Mouse (Mus musculus): Measurements from ENCODE around the gene Fat4. TPM values are rescaled to one million over a fixed set of nuclear protein-coding genes. Genes with fewer than 3 reads are reported as not detected.

Gene Fat4
- total and polyA plus RNA-seq, 3 experiments, result not detected

DNA sequence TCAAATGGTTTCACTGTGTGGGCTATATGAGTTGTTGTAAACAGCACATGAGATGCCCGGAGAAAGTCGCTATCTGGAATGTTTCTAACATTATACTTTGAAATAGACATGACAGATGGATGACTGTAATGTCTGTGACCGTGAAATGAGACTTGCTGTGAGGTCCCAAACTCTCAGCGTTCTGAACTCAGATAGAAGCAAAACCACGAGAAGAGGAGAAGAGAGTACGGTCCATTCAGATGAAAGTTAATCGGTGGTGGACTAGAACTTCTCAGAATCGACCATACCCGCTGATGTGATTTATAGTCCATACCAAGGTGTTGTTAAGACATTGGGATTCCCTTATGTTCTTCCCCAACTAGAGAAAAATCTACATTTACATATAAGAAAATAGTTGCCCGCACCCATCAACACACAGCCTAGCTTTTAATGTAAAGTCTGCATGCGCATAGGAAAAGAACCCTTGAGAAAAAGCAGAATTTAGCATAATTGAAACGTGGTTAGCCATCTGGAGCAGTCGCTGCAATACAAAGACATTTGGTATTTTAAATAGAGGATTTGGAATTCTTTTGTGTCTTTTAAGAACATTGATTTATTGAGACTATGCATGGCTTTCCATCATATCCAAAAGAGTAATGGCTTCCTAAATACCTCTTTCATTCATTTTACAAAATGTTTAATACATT, 21.8 kb downstream of the Fat4 start:
- H3K9me3 ChIP-seq (replicated peaks; ENCODE audit: insufficient read depth, low read length), result no peaks in the 10 kb centered on the region
- no peaks in the 10 kb centered on the region for H3K27me3 ChIP-seq (ENCODE audit: control insufficient read depth in 1 of 2, insufficient read depth in 2 of 2, low read length in 2 of 2)
- H3K4me1 ChIP-seq (ENCODE audit: control insufficient read depth in 1 of 2, insufficient read depth in 2 of 2, low read length in 2 of 2), result no peaks in the 10 kb centered on the region
- TF ChIP-seq E2F4 (IDR thresholded peaks at IDR 0.05; ENCODE audit: borderline replicate concordance, low read depth, low read length) (no peak), GATA1 (IDR thresholded peaks at IDR 0.05; ENCODE audit: low read depth, low read length) (no peak), MEF2A (IDR thresholded peaks at IDR 0.05; ENCODE audit: extremely low read depth, insufficient replicate concordance, low read depth, low read length, poor library complexity, severe bottlenecking) (no peak), RCOR1 (IDR thresholded peaks at IDR 0.05; ENCODE audit: low read depth, low read length) (no peak), POLR2AphosphoS5 (IDR thresholded peaks at IDR 0.05; ENCODE audit: borderline replicate concordance, low read depth, low read length) (no peak), POLR2A (IDR thresholded peaks at IDR 0.05; ENCODE audit: control insufficient read depth in 1 of 2, insufficient read depth in 1 of 2, low read depth in 1 of 2, low read length in 2 of 2, poor library complexity in 1 of 2) (no peak), MAFK (IDR thresholded peaks at IDR 0.05; ENCODE audit: borderline replicate concordance, low read depth, low read length) (no peak), KAT2A (conservative IDR thresholded peaks at IDR 0.05; ENCODE audit: low read depth, low read length) (no peak), SMC3 (IDR thresholded peaks at IDR 0.05; ENCODE audit: low read depth, low read length) (no peak), EP300 (IDR thresholded peaks at IDR 0.05; ENCODE audit: low read depth in 1 of 2, low read length in 2 of 2) (no peak), MAZ (IDR thresholded peaks at IDR 0.05; ENCODE audit: low read depth, low read length) (no peak), ETS1 (IDR thresholded peaks at IDR 0.05; ENCODE audit: low read depth, low read length) (no peak), TBP (IDR thresholded peaks at IDR 0.05; ENCODE audit: low read depth, low read length) (no peak), UBTF (IDR thresholded peaks at IDR 0.05; ENCODE audit: borderline replicate concordance, insufficient read depth, low read depth, low read length) (no peak), JUND (IDR thresholded peaks at IDR 0.05; ENCODE audit: low read depth, low read length) (no peak)
- H3K9ac ChIP-seq (ENCODE audit: control insufficient read depth, low read depth, low read length, poor library complexity, severe bottlenecking), result no peak overlapping the region
- no peak for DNase-seq (ENCODE audit: low read depth, low spot score)
- no peaks in the 10 kb centered on the region for H3K79me2 ChIP-seq (ENCODE audit: control insufficient read depth, insufficient read depth, low read length, poor library complexity)
- no peaks in the 10 kb centered on the region for H3K36me3 ChIP-seq (ENCODE audit: control insufficient read depth in 1 of 2, insufficient read depth in 2 of 2, low read length in 2 of 2)
- H3K27ac ChIP-seq (ENCODE audit: control insufficient read depth, low read depth, low read length), result no peak overlapping the region
- no peak overlapping the region for H3K4me3 ChIP-seq (ENCODE audit: control insufficient read depth in 1 of 2, insufficient read depth in 1 of 2, low read depth in 2 of 2, low read length in 2 of 2)

- H3K9me3 ChIP-seq (replicated peaks; ENCODE audit: insufficient read depth, low read length), result no peaks in the 10 kb centered on the region
- no peak overlapping the region for H3K9ac ChIP-seq (ENCODE audit: control insufficient read depth, low read depth, low read length, poor library complexity, severe bottlenecking)
- no peaks in the 10 kb centered on the region for H3K79me2 ChIP-seq (ENCODE audit: control insufficient read depth, insufficient read depth, low read length, poor library complexity)
- H3K36me3 ChIP-seq (ENCODE audit: control insufficient read depth in 1 of 2, insufficient read depth in 2 of 2, low read length in 2 of 2), result no peaks in the 10 kb centered on the region
- H3K27me3 ChIP-seq (ENCODE audit: control insufficient read depth in 1 of 2, insufficient read depth in 2 of 2, low read length in 2 of 2), result no peaks in the 10 kb centered on the region
- H3K27ac ChIP-seq (ENCODE audit: control insufficient read depth, low read depth, low read length), result no peak overlapping the region
- no peak for TF ChIP-seq GATA1 (IDR thresholded peaks at IDR 0.05; ENCODE audit: low read depth, low read length)
- no peak for TF ChIP-seq TBP (IDR thresholded peaks at IDR 0.05; ENCODE audit: low read depth, low read length)
- no peak for TF ChIP-seq MAFK (IDR thresholded peaks at IDR 0.05; ENCODE audit: borderline replicate concordance, low read depth, low read length)
- no peak for TF ChIP-seq EP300 (IDR thresholded peaks at IDR 0.05; ENCODE audit: low read depth in 1 of 2, low read length in 2 of 2)
- no peak for TF ChIP-seq CHD2 (IDR thresholded peaks at IDR 0.05; ENCODE audit: low read length)
- no peak for TF ChIP-seq CTCF (IDR thresholded peaks at IDR 0.05 in 2 of 3, conservative IDR thresholded peaks at IDR 0.05 in 1 of 3; ENCODE audit: control insufficient read depth in 1 of 3, insufficient read depth in 1 of 3, low read depth in 2 of 3, low read length in 3 of 3, poor library complexity in 1 of 3, severe bottlenecking in 1 of 3)
- no peak for TF ChIP-seq USF2 (IDR thresholded peaks at IDR 0.05; ENCODE audit: borderline replicate concordance in 1 of 2, insufficient read depth in 1 of 2, low read depth in 1 of 2, low read length in 2 of 2)
- TF ChIP-seq GABPA (IDR thresholded peaks at IDR 0.05; ENCODE audit: low read depth, low read length), result no peak
- no peaks in the 10 kb centered on the region for H3K4me1 ChIP-seq (ENCODE audit: control insufficient read depth in 1 of 2, insufficient read depth in 2 of 2, low read length in 2 of 2)
- no peak for DNase-seq (ENCODE audit: low read depth, low spot score)
- no peak overlapping the region for H3K4me3 ChIP-seq (ENCODE audit: control insufficient read depth in 1 of 2, insufficient read depth in 1 of 2, low read depth in 2 of 2, low read length in 2 of 2)
Measured at GRCm38 (mm10) chr3:38912768-38913487, 26.2 kb downstream of the Fat4 start.
